Mouse (Mus musculus) regulatory T cell (primary cell): ENCODE results near the gene Hsh2d.

ENCODE experiments used
- in situ Hi-C: fragments of 300-600 bp; cut with MboI, MseI; formaldehyde crosslinking; loops from one replicate; pipeline ENCODE4 v1.15.1; 2025; ENCODE audit warnings: high pct_unique_total_duplicates

Gene Hsh2d

DNA sequence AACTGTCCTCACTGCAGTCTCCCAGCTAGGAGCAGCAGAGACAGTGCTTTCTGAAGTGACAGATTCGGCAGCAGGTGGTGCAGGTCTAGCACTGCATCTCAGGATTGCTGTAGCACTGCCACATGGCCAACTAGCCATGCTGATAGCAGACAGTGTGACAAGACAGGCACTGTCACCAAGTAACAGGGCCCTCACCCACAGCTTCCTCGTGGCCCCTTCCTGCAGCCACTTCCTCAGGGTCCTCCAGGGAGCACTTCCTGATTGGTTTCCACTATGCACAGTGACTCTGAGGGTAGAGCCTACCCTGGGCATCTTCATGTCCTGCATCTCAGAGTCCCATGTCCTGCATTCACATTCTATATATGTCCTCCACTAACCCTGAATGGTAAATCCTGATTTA, 55.2 kb downstream of the Hsh2d start:
- in situ Hi-C loops = no loop called here
